Mouse (Mus musculus) lung, postnatal 0 days (tissue): ENCODE data around the gene Pth2. TPM values are rescaled to one million over a fixed set of nuclear protein-coding genes. Genes with fewer than 3 reads are reported as not detected.

Experiments
- ATAC-seq: fragments of 200-750 bp; cut with Nextera tagmentation; 2 replicates; pipeline ENCODE4 v1.8.0; 2017; ENCODE audit warnings: moderate library complexity
- DNase-seq: peaks from one replicate; pipeline ENCODE4 v3.0.0-alpha.2; 2016; ENCODE audit warnings: low spot score
- H3K27ac ChIP-seq: fragments of 300-500 bp; sonication (generic); 2 replicates; pipeline ENCODE4 v1.5.1; 2014; ENCODE audit warnings: antibody characterized with exemption, mild to moderate bottlenecking, low read length, mixed read lengths
- H3K27me3 ChIP-seq: fragments of 300-500 bp; sonication (generic); replicated peaks from 2 replicates; pipeline ENCODE4 v1.6.1; 2014; ENCODE audit warnings: low read length, mixed read lengths; ENCODE audit not compliant: insufficient read depth
- H3K36me3 ChIP-seq: fragments of 300-500 bp; sonication (generic); 2 replicates; pipeline ENCODE4 v1.6.1; 2014; ENCODE audit warnings: low read length, mixed read lengths; ENCODE audit not compliant: insufficient read depth
- H3K4me1 ChIP-seq: fragments of 300-500 bp; sonication (generic); 2 replicates; pipeline ENCODE4 v1.6.1; 2014; ENCODE audit warnings: antibody characterized with exemption, low read depth, low read length, mixed read lengths; ENCODE audit not compliant: insufficient read depth
- H3K4me2 ChIP-seq: fragments of 300-500 bp; sonication (generic); replicated peaks from 2 replicates; pipeline ENCODE4 v1.6.1; 2014; ENCODE audit warnings: low read depth, mild to moderate bottlenecking, low read length, moderate library complexity, mixed read lengths
- H3K4me3 ChIP-seq: fragments of 300-500 bp; sonication (generic); 2 replicates; pipeline ENCODE4 v1.5.1; 2014; ENCODE audit warnings: low read depth, low read length
- H3K9ac ChIP-seq: fragments of 300-500 bp; sonication (generic); replicated peaks from 2 replicates; pipeline ENCODE4 v1.6.1; 2014; ENCODE audit warnings: low read depth, mild to moderate bottlenecking
- H3K9me3 ChIP-seq: fragments of 300-500 bp; sonication (generic); 2 replicates; pipeline ENCODE4 v1.6.1; 2016; ENCODE audit warnings: low read length, mixed read lengths
- CTCF ChIP-seq: IDR thresholded peaks from 2 replicates; pipeline ENCODE4 v1.5.1; 2016; ENCODE audit warnings: antibody characterized with exemption, mild to moderate bottlenecking
- EP300 ChIP-seq: IDR thresholded peaks from 2 replicates; pipeline ENCODE4 v1.6.1; 2016; ENCODE audit warnings: antibody characterized with exemption, mild to moderate bottlenecking, control low read depth
- WGBS: fragments of 180-500 bp; shearing (Covaris S2); extraction: QIAGEN DNeasy Blood & Tissue Kit; methylation state at CpG from one replicate; pipeline ENCODE4 v1.1.7; 2014; 5-methylcytosine and 5-hydroxymethylcytosine counted together
- polyA plus RNA-seq: library from polyadenylated mRNA; unstranded; fragments of >200 nt; fragmentation: Nextera tagmentation; extraction: Ambion mirVana; gene quantifications from 2 replicates; pipeline ENCODE4 v1.2.1, GENCODE M21; 2015

The Pth2 gene
- polyA plus RNA-seq, 1 experiment from 2014 or later: not detected

DNA sequence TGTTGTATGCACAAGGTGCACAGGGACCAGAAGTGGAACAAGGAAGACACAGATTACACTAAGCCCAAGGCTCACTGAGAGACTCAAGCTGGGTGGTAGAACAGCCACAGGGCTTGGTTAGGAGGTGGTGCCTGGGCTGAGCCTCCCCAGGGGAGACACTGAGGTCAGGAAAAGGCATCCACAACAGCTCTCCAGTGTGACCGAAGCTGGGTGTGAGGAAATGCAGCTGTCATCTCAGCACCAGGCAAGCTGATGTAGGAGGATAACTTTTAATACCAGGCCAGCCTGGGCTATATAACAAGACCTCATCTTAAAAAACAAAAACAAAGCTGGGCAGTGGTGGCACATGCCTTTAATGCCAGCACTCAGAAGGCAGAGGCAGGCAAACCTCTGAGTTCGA is 10.4 kb downstream of the Pth2 start:
- H3K36me3 ChIP-seq: no peaks in the 10 kb centered on the region
- H3K4me3 ChIP-seq: no peak overlapping the region
- DNase-seq (no peak), ATAC-seq (no peak)
- peaks cover 4% of the 10 kb centered on the region for H3K27me3 ChIP-seq
- no peak overlapping the region for H3K4me2 ChIP-seq
- TF ChIP-seq CTCF (no peak), EP300 (no peak)
- H3K9ac ChIP-seq: no peak overlapping the region
- H3K4me1 ChIP-seq: no peaks in the 10 kb centered on the region
- H3K27ac ChIP-seq: no peak overlapping the region
- WGBS: 48% methylated on average over 2 of the region's 2 CpGs
- no peaks in the 10 kb centered on the region for H3K9me3 ChIP-seq

DNA sequence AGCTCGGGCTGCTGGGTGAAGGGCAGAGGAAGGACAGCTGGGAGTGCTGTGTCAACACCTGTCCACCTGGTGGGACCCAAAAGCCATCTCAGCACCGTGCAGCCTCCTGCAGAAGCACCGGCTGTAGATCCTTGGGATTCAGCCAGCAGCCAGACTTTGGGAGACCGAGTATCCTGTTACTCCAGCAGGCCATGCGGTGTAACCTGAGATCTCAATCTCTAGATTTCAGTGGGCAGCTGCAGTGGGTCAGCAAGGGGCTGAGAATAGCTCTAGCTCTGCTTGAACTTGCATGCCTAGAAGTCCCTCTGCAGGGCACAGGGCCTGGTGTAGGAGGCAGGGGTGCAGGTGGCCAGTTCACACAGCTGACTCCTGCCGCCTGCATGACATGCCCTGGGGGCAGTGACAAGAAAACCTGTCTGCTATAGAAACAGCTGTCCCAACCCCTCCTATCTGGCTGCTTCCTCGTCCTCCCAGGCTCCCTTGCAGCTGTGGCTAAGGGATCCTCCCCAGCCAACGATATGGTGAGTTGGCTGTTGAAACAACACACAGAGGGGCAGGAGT is 11.1 kb downstream of the Pth2 start:
- Histone ChIP-seq H3K27me3 (peaks cover 4% of the 10 kb centered on the region), H3K9ac (no peak overlapping the region), H3K4me2 (no peak overlapping the region), H3K27ac (no peak overlapping the region), H3K4me3 (no peak overlapping the region), H3K36me3 (no peaks in the 10 kb centered on the region), H3K4me1 (no peaks in the 10 kb centered on the region), H3K9me3 (no peaks in the 10 kb centered on the region)
- WGBS: 9% methylated on average over 8 of the region's 8 CpGs
- no peak for TF ChIP-seq CTCF
- no peak for TF ChIP-seq EP300
- ATAC-seq (no peak), DNase-seq (no peak)

- ATAC-seq (no peak), DNase-seq (no peak)
- 71% methylated on average over 7 of the region's 7 CpGs for WGBS
- Histone ChIP-seq H3K27me3 (peaks cover 4% of the 10 kb centered on the region; the same call in 1 of the 2 replicates), H3K27ac (no peak overlapping the region), H3K9me3 (no peaks in the 10 kb centered on the region), H3K36me3 (no peaks in the 10 kb centered on the region), H3K4me1 (no peaks in the 10 kb centered on the region), H3K4me2 (no peak overlapping the region), H3K9ac (no peak overlapping the region), H3K4me3 (no peak overlapping the region)
- TF ChIP-seq CTCF (no peak), EP300 (no peak)
Measured at GRCm38 (mm10) chr7:45192585-45193310, 12.0 kb downstream of the Pth2 start.

GRCm38 (mm10) chr7:45193406-45193805 is 12.6 kb downstream of the Pth2 start:
- Histone ChIP-seq H3K4me3 (no peak overlapping the region), H3K27ac (no peak overlapping the region), H3K4me1 (no peaks in the 10 kb centered on the region), H3K4me2 (no peak overlapping the region), H3K9me3 (no peaks in the 10 kb centered on the region), H3K27me3 (no peaks in the 10 kb centered on the region; the same call in 1 of the 2 replicates), H3K9ac (no peak overlapping the region), H3K36me3 (no peaks in the 10 kb centered on the region)
- ATAC-seq (no peak), DNase-seq (no peak)
- TF ChIP-seq EP300: no peak
- TF ChIP-seq CTCF: 0 out of 2 replicates have a peak, but pooled peaks have one; percentile 12
- 51% methylated on average over 5 of the region's 5 CpGs for WGBS

DNA sequence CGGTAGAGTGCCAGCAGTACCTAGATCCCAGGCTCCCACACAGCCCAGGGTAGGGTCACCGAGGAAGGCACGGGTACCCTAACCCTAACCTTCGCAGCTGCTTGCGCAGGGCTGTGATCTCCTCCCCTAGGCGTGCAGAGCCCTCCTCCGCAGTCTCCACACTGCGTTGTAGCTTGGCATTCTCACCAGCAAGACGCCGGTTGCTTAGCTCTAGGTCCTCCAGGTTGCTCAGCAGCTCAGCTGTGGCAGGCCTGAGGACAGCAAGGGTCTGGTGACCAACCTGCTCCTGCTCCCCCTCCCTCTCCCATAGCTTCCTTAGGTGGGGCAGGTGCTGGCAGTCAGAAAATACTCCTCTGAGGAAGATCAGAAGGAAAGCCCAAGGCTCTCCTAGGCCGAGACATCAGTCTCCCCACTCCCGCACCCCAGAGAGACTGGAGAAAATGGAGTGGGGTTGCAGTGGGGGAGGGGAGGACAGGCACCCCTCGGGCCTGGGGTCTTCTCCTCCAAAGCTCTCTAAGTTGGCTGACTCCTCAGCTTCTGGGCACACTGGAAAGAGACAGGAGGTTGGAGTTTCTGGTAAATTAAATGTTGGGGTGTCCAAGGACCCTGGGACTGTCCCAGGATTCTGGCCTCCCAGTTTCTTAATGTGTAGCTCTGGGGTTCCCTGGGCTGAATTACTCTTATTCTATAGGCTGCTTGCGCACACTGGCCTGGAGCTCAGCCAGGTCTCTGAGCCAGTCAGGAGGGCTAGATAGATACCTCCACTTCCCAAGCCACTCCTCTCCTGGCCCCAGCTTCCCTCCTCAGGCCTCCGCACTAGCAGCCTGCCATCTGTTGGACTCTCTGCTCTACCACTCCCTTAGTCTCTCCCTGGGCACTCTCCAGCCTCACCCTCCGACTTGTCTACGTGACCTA is 13.3 kb downstream of the Pth2 start:
- DNase-seq (no peak), ATAC-seq (peak; percentile 13; the same call in 1 of the 2 replicates)
- Histone ChIP-seq H3K4me1 (no peaks in the 10 kb centered on the region), H3K36me3 (no peaks in the 10 kb centered on the region), H3K4me2 (no peak overlapping the region), H3K9me3 (no peaks in the 10 kb centered on the region), H3K27ac (no peak overlapping the region), H3K27me3 (no peaks in the 10 kb centered on the region; the same call in 1 of the 2 replicates), H3K9ac (no peak overlapping the region), H3K4me3 (no peak overlapping the region)
- WGBS: 62% methylated on average over 17 of the region's 17 CpGs
- TF ChIP-seq EP300 (no peak), CTCF (no peak)
